Mouse (Mus musculus): ENCODE measurements around the gene Mapk14.

DNA sequence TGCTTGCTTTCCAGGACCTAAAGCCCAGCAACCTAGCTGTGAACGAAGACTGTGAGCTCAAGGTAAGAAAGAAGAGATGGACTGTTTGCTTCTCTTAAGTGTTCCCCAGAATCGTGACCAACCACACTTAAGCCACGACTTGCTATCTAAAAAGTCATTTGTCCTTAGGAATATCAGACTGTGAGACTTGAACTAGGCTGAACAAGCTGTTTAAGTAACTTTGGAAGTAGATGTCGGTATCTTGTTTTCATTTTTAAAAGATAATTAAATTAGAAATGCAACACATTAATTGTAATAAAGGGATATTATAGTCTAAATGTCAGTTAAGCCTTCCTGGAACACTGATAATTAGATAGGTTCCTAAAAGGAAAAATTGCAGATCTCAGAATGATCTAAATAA is 34.7 kb downstream of the Mapk14 start, which contains the start of gene AC170998.1:
- TF ChIP-seq CTCF (IDR thresholded peaks at IDR 0.05; ENCODE audit: borderline replicate concordance, control insufficient read depth, extremely low read depth, insufficient read depth, low read length, poor library complexity), result no peak
- TF ChIP-seq POLR2A (IDR thresholded peaks at IDR 0.05; ENCODE audit: control insufficient read depth, extremely low read depth, insufficient read depth, low read length, poor library complexity), result no peak
